Mouse (Mus musculus): ENCODE data around the gene Pck2.

DNA sequence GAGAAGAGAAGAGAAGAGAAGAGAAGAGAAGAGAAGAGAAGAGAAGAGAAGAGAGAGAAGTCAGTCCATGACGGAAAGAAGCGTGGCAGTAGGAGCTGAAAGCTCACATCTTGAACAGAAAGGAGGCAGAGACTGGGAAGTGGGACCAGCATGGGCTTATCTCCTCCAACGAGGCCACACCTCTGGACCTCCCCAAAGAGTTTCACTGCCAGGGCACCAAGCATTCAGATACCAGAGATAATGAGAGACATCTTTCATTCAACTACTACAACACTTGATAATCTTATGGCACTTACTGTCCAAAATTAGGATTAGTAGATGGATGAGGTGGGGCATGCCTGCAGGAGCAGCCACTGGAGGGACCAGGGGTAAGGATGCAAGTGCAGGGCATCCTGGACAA lies 15.7 kb downstream of the Pck2 start:
- TF ChIP-seq CTCF (IDR thresholded peaks at IDR 0.05; ENCODE audit: extremely low read depth, insufficient read length, insufficient replicate concordance, low read depth, low read length) (no peak), POLR2A (IDR thresholded peaks at IDR 0.05; ENCODE audit: low read depth, low read length) (no peak)
